Mouse (Mus musculus): Measurements from ENCODE around the gene Prelp. TPM values are rescaled to one million over a fixed set of nuclear protein-coding genes. Genes with fewer than 3 reads are reported as not detected.
A peak's percentile ranks its signal among the peaks of the same experiment; 100 is the strongest.

The Prelp gene
- polyA plus RNA-seq, 1 experiment from 2014 or later = 3.3 TPM

- no peaks in the 10 kb centered on the region for H3K4me1 ChIP-seq (replicated peaks; ENCODE audit: control insufficient read depth, insufficient read depth, low read length)
- no peak for TF ChIP-seq CTCF (IDR thresholded peaks at IDR 0.05; ENCODE audit: low read depth)
- H3K27ac ChIP-seq (ENCODE audit: low read depth, low read length) = no peak overlapping the region
- H3K9ac ChIP-seq (ENCODE audit: low read depth, low read length) = no peak overlapping the region
- H3K9me3 ChIP-seq (ENCODE audit: control insufficient read depth) = no peaks in the 10 kb centered on the region
- no peak overlapping the region for H3K4me2 ChIP-seq (replicated peaks; ENCODE audit: low read depth)
- 57% methylated on average over 9 of the region's 9 CpGs for WGBS
- no peak overlapping the region for H3K4me3 ChIP-seq (ENCODE audit: low read depth, low read length)
- ATAC-seq = no peak
- no peaks in the 10 kb centered on the region for H3K36me3 ChIP-seq (ENCODE audit: control insufficient read depth, insufficient read depth)
- H3K27me3 ChIP-seq (replicated peaks; ENCODE audit: control insufficient read depth, insufficient read depth, low read length) = no peaks in the 10 kb centered on the region; the same call in 1 of the 2 replicates
Measured at GRCm38 (mm10) chr1:133953261-133953742, 32.1 kb upstream of the Prelp start.

- Histone ChIP-seq H3K9me3 (ENCODE audit: control insufficient read depth) (no peaks in the 10 kb centered on the region), H3K4me2 (replicated peaks; ENCODE audit: low read depth) (no peak overlapping the region), H3K4me3 (ENCODE audit: low read depth, low read length) (no peak overlapping the region), H3K9ac (ENCODE audit: low read depth, low read length) (no peak overlapping the region), H3K4me1 (replicated peaks; ENCODE audit: control insufficient read depth, insufficient read depth, low read length) (no peaks in the 10 kb centered on the region), H3K27ac (ENCODE audit: low read depth, low read length) (no peak overlapping the region), H3K36me3 (ENCODE audit: control insufficient read depth, insufficient read depth) (no peaks in the 10 kb centered on the region), H3K27me3 (replicated peaks; ENCODE audit: control insufficient read depth, insufficient read depth, low read length) (no peaks in the 10 kb centered on the region; the same call in 1 of the 2 replicates)
- no peak for ATAC-seq
- no peak for TF ChIP-seq CTCF (IDR thresholded peaks at IDR 0.05; ENCODE audit: low read depth)
- 47% methylated on average over 6 of the region's 6 CpGs for WGBS
Measured at GRCm38 (mm10) chr1:133951598-133951997, 30.4 kb upstream of the Prelp start.

GRCm38 (mm10) chr1:133950061-133950782 lies 29.0 kb upstream of the Prelp start:
- Histone ChIP-seq H3K4me2 (replicated peaks; ENCODE audit: low read depth) (no peak overlapping the region), H3K27ac (ENCODE audit: low read depth, low read length) (no peak overlapping the region), H3K9me3 (ENCODE audit: control insufficient read depth) (no peaks in the 10 kb centered on the region), H3K4me3 (ENCODE audit: low read depth, low read length) (no peak overlapping the region), H3K36me3 (ENCODE audit: control insufficient read depth, insufficient read depth) (no peaks in the 10 kb centered on the region), H3K4me1 (replicated peaks; ENCODE audit: control insufficient read depth, insufficient read depth, low read length) (no peaks in the 10 kb centered on the region), H3K9ac (ENCODE audit: low read depth, low read length) (no peak overlapping the region), H3K27me3 (replicated peaks; ENCODE audit: control insufficient read depth, insufficient read depth, low read length) (no peaks in the 10 kb centered on the region)
- TF ChIP-seq CTCF (IDR thresholded peaks at IDR 0.05; ENCODE audit: low read depth) = peak; percentile 41; the same call in 1 of the 2 replicates
- no peak for ATAC-seq
- 37% methylated on average over 7 of the region's 7 CpGs for WGBS

- Histone ChIP-seq H3K27ac (ENCODE audit: low read depth, low read length) (no peak overlapping the region), H3K4me2 (replicated peaks; ENCODE audit: low read depth) (no peak overlapping the region), H3K9ac (ENCODE audit: low read depth, low read length) (no peak overlapping the region), H3K9me3 (ENCODE audit: control insufficient read depth) (no peaks in the 10 kb centered on the region), H3K27me3 (replicated peaks; ENCODE audit: control insufficient read depth, insufficient read depth, low read length) (no peaks in the 10 kb centered on the region), H3K4me1 (replicated peaks; ENCODE audit: control insufficient read depth, insufficient read depth, low read length) (no peaks in the 10 kb centered on the region), H3K4me3 (ENCODE audit: low read depth, low read length) (no peak overlapping the region), H3K36me3 (ENCODE audit: control insufficient read depth, insufficient read depth) (no peaks in the 10 kb centered on the region)
- no peak for TF ChIP-seq CTCF (IDR thresholded peaks at IDR 0.05; ENCODE audit: low read depth)
- no peak for ATAC-seq
- 88% methylated on average over 3 of the region's 3 CpGs for WGBS
Measured at GRCm38 (mm10) chr1:133945106-133945505, 23.9 kb upstream of the Prelp start.

GRCm38 (mm10) chr1:133941904-133942303 lies 20.7 kb upstream of the Prelp start:
- no peak overlapping the region for H3K4me2 ChIP-seq (replicated peaks; ENCODE audit: low read depth)
- no peaks in the 10 kb centered on the region for H3K27me3 ChIP-seq (replicated peaks; ENCODE audit: control insufficient read depth, insufficient read depth, low read length)
- no peaks in the 10 kb centered on the region for H3K4me1 ChIP-seq (replicated peaks; ENCODE audit: control insufficient read depth, insufficient read depth, low read length)
- no peaks in the 10 kb centered on the region for H3K9me3 ChIP-seq (ENCODE audit: control insufficient read depth)
- no peak for ATAC-seq
- no peaks in the 10 kb centered on the region for H3K36me3 ChIP-seq (ENCODE audit: control insufficient read depth, insufficient read depth)
- H3K4me3 ChIP-seq (ENCODE audit: low read depth, low read length) = no peak overlapping the region
- no peak for TF ChIP-seq CTCF (IDR thresholded peaks at IDR 0.05; ENCODE audit: low read depth)
- H3K9ac ChIP-seq (ENCODE audit: low read depth, low read length) = no peak overlapping the region
- no peak overlapping the region for H3K27ac ChIP-seq (ENCODE audit: low read depth, low read length)
- WGBS = 79% methylated on average over 3 of the region's 3 CpGs

GRCm38 (mm10) chr1:133941158-133941860 lies 20.1 kb upstream of the Prelp start:
- Histone ChIP-seq H3K27me3 (replicated peaks; ENCODE audit: control insufficient read depth, insufficient read depth, low read length) (no peaks in the 10 kb centered on the region), H3K4me3 (ENCODE audit: low read depth, low read length) (no peak overlapping the region), H3K27ac (ENCODE audit: low read depth, low read length) (no peak overlapping the region), H3K9me3 (ENCODE audit: control insufficient read depth) (no peaks in the 10 kb centered on the region), H3K4me1 (replicated peaks; ENCODE audit: control insufficient read depth, insufficient read depth, low read length) (no peaks in the 10 kb centered on the region), H3K36me3 (ENCODE audit: control insufficient read depth, insufficient read depth) (no peaks in the 10 kb centered on the region), H3K4me2 (replicated peaks; ENCODE audit: low read depth) (no peak overlapping the region), H3K9ac (ENCODE audit: low read depth, low read length) (no peak overlapping the region)
- no peak for ATAC-seq
- TF ChIP-seq CTCF (IDR thresholded peaks at IDR 0.05; ENCODE audit: low read depth) = no peak
- WGBS = 65% methylated on average over 11 of the region's 11 CpGs

Measured in intestine, postnatal 0 days (tissue).